Mouse (Mus musculus) heart, postnatal 10 days (tissue): ENCODE data around the gene Sun5. TPM values are rescaled to one million over a fixed set of nuclear protein-coding genes. Genes with fewer than 3 reads are reported as not detected.
"Not testable (repeated sequence)": the region's sequence is repeated elsewhere in the genome, so short reads cannot be mapped to it uniquely, and the experiment has no call there.

ENCODE experiments used
- DNase-seq, 2 experiments: peaks; one replicate each; pipeline ENCODE4 v3.0.0; 2021
- intact Hi-C: fragments of 180-260 bp; cut with DNase I; formaldehyde crosslinking; loops from one replicate; pipeline ENCODE4 v1.15.1; 2025
- total RNA-seq, 2 experiments: library from RNA; stranded (reverse); gene quantifications; 2 replicates each; pipeline ENCODE4 v1.2.3; 2021

The Sun5 gene
- total RNA-seq, result not detected

- no peak for DNase-seq
Measured at GRCm38 (mm10) chr2:153870984-153871383, at the start of gene Sun5. Gene Sun5, minus strand, starts transcription at chr2:153871084.

DNA sequence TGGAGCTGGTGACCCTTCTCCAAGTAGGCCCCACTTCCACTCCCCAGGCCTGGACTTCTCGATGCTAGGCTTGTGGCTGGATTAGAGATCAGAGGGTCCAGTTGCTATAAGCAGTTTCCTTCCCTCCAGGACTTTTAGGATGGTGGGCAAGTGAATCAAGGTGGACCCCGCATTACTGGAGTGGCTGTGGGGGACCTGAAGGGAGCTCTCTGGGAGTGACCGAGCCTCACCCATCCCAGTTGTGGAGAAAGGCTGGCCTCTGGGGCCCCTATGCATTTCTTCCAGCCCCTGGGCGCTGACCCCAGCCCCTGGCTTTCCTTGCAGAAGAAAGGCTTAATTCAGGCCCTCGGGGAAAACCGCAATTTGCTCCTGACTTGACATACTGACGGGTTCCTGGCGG is 47.0 kb upstream of the Sun5 start, which contains the start of gene Bpifb3:
TSS of gene Bpifb3 (plus strand) at position 301 of the 400 bp plus-strand sequence.
- intact Hi-C loops, result no loop called here
- no peak for DNase-seq

More at GRCm38 (mm10) chr2:153870984-153871383, at the start of gene Sun5:
- intact Hi-C loops, result no loop called here

DNA sequence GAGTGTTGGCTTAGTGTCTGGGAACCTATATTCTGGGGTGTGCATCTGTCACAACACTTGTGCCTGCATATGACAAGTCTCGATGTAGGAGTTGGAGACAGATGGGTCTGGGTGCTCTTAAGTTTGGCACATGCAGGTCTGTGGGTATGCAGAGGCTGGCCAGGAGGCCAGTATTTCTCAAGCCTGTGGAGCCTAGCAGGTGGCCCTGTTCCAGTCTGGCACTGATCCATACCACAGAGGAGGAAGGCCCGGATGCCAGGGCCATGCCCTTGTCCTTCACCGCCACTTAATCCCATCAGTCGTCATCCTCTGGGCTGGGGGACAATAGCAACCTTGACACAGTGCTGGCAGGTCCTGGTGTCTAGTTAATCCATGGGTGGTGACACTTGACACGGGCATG is 43.3 kb upstream of the Sun5 start:
- DNase-seq, result peak; percentile 58 to 68
- intact Hi-C loops, result no loop called here

GRCm38 (mm10) chr2:153906626-153907025 is 35.7 kb upstream of the Sun5 start:
- DNase-seq, result no peak
- intact Hi-C loops, result no loop called here

GRCm38 (mm10) chr2:153902726-153903125 is 31.8 kb upstream of the Sun5 start:
- DNase-seq, result no peak
- intact Hi-C loops, result no loop called here

GRCm38 (mm10) chr2:153900088-153900487 is 29.2 kb upstream of the Sun5 start, which contains the start of gene Bpifb6:
Gene Bpifb6, plus strand, starts transcription at chr2:153900388.
- DNase-seq, result no peak
- intact Hi-C loops, result no loop called here

- intact Hi-C loops, result no loop called here
- no peak for DNase-seq
Measured at GRCm38 (mm10) chr2:153899111-153899510, 28.2 kb upstream of the Sun5 start.

- intact Hi-C loops, result no loop called here
Measured at GRCm38 (mm10) chr2:153874745-153875144, 3.9 kb upstream of the Sun5 start, which contains the start of gene Bpifb2. Gene Bpifb2, plus strand, starts transcription at chr2:153875045.

GRCm38 (mm10) chr2:153861960-153862359 is 8.9 kb downstream of the Sun5 start:
- intact Hi-C loops, result no loop called here
- DNase-seq, result no peak

More at GRCm38 (mm10) chr2:153874745-153875144, 3.9 kb upstream of the Sun5 start, which contains the start of gene Bpifb2:
- no peak for DNase-seq

- intact Hi-C loops, result no loop called here
- no peak for DNase-seq
Measured at GRCm38 (mm10) chr2:153860715-153861114, 10.2 kb downstream of the Sun5 start.

DNA sequence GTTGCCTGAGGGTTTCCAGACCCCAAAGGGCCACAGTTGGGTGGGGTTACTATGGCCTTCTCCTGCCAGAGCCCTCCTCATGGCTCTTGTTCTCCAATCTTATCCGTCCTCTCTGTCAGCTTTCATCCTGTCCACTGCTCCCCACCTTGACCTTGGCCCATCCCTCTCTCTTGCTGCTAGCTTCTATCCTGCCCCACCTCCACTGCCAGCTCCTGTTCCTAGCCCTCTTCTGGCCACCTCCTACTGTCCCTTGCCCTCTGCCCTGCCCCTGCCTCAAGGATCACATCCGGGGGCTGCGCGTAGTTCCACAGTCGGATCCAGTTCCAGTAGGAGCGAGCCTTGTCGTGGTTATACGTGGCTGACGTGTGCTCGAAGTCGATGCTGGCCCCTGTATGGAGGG is 10.6 kb downstream of the Sun5 start:
- intact Hi-C loops, result no loop called here

GRCm38 (mm10) chr2:153859581-153859980 is 11.3 kb downstream of the Sun5 start:
- no peak for DNase-seq
- intact Hi-C loops, result no loop called here

More for the DNA sequence above, 10.6 kb downstream of the Sun5 start:
- DNase-seq, result no peak

DNA sequence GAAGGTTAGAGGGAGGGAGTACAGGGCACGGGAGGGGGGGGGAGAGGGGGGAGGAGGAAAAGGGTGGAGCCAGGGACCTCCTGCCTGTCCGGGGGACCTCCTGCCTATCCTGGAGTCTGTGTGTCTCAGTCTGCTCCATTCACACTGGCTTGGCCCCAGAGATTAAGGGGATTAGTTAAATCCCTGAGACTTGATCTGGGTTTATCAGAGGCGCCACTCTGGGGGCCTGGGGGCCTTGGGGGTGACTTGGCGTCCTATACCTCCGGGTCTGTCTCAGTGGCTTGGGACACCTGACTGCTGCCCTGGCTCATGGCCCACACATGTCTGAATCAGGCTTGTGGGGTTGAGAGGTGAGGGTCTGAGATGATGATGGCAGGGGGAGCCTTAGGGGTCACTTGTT is 17.3 kb downstream of the Sun5 start:
- intact Hi-C loops, result loop anchor here (5.0 kb wide), 1 partner anchor 46 kb away; no protein-coding TSS in a partner anchor
- DNase-seq, result no peak

DNA sequence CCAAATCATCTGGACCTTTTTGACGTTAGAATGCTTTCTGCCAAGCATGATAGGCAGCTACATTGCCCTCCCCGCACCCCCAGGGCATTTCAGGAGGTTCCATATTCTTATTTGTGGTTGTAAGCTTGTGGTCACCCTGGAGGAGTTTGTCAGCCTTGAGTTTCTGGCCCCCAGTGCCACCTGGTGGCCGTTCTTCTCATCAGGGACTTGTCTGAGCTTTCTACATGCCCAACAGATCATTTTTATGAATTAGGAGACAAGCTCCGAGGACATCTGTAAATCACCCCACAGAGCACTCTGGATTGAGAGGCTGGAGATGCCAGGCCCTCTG is 19.9 kb downstream of the Sun5 start:
- intact Hi-C loops, result loop anchor here (2.0 to 5.0 kb wide), 3 partner anchors 44 to 182 kb away; no protein-coding TSS in a partner anchor
- DNase-seq, result peak; percentile 59 to 75

- no peak for DNase-seq
- intact Hi-C loops, result loop anchor here (1.0 to 5.0 kb wide), 4 partner anchors 43 to 182 kb away; no protein-coding TSS in a partner anchor
Measured at GRCm38 (mm10) chr2:153850351-153851029, 20.4 kb downstream of the Sun5 start.

GRCm38 (mm10) chr2:153848389-153848788 is 22.5 kb downstream of the Sun5 start:
- no peak for DNase-seq

GRCm38 (mm10) chr2:153842854-153843253 is 28.0 kb downstream of the Sun5 start:
- intact Hi-C loops, result no loop called here
- DNase-seq, result no peak

More at GRCm38 (mm10) chr2:153848389-153848788, 22.5 kb downstream of the Sun5 start:
- intact Hi-C loops, result no loop called here

- no peak for DNase-seq
- intact Hi-C loops, result no loop called here
Measured at GRCm38 (mm10) chr2:153833291-153833690, 37.6 kb downstream of the Sun5 start.

DNA sequence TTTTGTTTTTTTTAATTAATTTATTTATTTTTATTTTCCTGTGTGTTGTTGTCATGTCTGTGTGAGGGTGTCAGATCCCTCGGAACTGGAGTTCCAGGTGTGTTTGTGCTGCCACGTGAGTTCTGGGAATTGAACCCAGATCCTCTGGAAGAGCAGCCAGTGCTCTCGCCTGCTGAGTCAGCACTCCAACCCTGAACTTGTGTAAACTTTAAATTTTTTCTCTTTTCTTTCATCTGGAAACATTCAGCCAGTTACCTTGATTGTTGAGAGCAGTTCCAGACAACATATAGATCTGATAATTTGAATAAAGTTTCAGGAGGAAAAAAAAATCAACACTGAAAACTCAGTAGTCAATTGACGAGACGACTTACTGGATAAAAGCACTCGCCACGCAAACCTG is 42.2 kb downstream of the Sun5 start:
- no peak for DNase-seq
- intact Hi-C loops, result no loop called here

- no peak for DNase-seq
- intact Hi-C loops, result no loop called here
Measured at GRCm38 (mm10) chr2:153827171-153827830, 43.6 kb downstream of the Sun5 start.

GRCm38 (mm10) chr2:153825900-153826299 is 45.0 kb downstream of the Sun5 start:
- DNase-seq, intact Hi-C loops: not testable (repeated sequence)

GRCm38 (mm10) chr2:153824593-153824992 is 46.3 kb downstream of the Sun5 start:
- DNase-seq, result peak; percentile 28 to 36
- intact Hi-C loops, result no loop called here
